Mouse (Mus musculus) CD8-positive naive resting alpha-beta T cell, adult 2 months (primary cell): ENCODE results near the gene Pdxp.
"Not testable (repeated sequence)": the region's sequence is repeated elsewhere in the genome, so short reads cannot be mapped to it uniquely, and the experiment has no call there.

ENCODE experiments used
- DNase-seq, 2 experiments: peaks; one replicate each; pipeline ENCODE4 v3.0.0; 2022; ENCODE audit warnings: low read depth in 2 of 2, low spot score in 2 of 2

Gene Pdxp

DNA sequence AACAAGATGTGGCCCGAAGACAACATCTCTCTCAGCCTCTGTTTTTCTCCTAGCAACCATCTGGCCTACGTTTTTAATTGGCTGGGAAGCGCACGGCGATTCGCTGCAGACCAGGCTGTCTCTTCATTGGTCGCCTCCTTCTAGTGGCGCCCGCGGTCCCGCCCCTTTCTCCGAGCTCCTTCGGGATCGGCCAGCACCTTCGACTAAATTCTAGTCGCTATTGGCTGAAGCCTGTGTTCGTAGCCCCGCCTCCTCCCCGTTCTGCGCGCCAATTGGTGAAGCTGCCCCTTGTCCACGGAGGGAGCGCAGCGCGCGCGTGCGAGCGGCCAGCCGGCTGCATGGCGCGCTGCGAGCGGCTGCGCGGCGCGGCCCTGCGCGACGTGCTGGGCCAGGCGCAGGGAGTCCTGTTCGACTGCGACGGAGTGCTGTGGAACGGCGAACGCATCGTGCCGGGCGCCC, at the start of gene Pdxp:
TSS of gene Pdxp (plus strand) at position 288 of the 459 bp plus-strand sequence.
- peak; percentile 89 for DNase-seq

DNA sequence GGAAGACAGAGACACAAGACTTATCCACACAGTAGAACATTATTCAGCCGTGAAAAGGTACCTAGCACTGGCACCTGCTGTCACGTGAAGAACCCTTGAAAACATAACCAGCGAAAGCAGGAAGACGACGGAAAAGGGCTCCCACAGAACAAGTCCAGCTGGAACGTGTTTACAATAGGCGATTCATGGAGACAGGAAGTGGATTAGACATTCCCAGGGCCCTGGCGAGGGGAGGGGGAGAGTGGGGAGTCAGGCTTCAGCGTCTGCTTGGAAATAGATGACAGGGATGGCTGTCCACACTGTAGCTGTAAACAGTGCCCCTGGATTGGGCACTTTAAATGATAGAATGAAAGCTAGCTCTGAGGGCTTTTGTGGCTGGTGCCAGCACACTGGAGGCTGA, 45.3 kb upstream of the Pdxp start:
- no peak for DNase-seq

DNA sequence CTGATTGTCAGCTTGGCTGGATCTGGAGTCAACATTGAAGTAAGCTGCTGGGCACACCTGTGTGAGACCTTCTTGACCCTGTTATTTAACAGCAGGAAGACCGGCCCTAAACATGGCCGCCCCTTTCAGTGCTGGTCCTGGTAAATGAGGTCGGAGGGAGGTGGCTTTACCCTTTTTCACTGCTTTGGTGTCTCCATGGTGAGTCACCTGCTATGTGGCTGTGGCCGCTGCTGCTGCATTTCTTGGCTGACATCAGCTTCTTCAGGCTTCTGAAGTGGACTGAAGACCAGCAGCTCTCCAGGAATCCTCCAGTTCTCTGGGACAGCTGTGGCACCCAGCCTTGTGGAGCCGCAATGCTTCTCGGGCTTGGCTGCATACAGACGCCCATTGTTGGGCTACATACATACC, 44.9 kb upstream of the Pdxp start:
- no peak for DNase-seq

DNA sequence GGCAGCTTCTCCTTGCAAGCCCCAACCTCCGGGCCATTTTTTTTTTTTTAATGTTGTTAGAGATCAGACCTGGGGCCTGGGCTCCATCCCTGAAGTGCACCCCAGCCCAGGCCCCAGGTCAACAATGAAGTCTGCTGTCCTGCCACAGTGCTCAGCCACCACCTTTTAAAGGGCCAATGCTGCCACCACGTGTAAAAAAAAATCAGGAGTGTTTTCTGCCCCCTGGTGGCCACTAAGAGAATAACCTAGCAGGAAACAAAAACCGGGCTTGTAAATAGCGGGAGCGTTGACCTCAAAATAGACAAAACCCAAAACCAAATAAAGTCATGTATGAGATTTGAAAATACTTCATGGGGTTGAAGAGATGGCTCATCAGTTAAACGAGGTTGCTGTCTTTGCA, 43.9 kb upstream of the Pdxp start:
- DNase-seq: peak; percentile 35 to 40

DNA sequence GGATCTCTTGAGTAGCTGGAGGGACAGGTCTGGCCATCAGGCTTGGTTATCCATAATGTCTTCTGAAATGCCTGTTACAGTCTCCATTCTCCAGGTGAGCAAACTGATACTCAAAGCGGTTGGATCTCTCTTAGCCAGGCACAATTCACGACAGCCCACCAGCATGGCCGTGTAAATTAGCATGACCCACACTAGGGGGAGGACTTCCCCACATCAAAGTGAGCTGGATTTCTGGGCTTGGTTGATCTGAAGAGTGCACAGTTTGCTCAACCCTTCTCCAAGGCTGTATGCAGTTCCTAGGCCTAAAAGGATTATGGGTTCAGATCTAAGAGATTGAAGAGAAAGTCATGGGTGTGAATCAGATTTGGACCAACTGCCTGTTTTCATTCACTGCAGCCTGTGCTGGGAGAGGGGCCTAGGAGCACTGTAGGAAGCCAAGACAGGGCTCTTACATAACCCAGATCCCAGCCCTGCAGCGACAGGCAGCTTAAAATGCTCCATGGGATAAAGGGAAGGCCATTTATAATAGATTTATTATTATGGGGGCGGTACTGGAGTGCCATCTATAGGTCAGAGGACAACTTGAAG, 41.6 kb upstream of the Pdxp start:
- DNase-seq: no peak

DNA sequence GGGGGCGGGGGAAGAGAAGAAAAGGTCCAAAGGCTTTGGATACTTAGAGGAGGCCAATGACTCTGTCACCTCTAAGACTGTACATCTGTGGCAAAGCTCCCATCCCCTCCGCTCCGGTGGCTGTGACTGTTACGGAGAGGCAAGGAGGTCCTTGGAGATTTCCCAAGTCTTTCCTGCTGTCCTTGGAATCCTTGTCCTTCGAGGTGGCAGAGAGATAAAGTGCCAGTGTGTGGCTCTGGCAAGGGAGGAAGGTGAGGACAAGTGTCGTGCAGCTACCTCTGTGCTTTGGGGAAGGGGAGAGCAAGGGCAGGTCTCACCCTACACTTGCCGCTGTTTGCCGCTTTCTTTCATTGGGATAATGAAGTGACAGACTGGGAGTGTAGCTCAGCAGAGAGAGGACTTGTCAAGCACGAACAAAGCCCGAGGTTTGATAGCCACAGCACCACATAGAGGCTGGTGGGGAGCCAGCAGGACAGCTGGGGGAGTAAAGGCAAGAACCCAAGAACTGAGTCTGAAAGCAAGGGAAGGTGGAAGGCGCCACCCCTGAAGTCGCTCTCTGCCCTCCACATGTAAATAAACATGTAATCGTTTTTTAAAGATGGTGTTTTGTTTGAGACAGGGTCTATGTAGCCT, 39.8 kb upstream of the Pdxp start:
- DNase-seq: no peak

DNA sequence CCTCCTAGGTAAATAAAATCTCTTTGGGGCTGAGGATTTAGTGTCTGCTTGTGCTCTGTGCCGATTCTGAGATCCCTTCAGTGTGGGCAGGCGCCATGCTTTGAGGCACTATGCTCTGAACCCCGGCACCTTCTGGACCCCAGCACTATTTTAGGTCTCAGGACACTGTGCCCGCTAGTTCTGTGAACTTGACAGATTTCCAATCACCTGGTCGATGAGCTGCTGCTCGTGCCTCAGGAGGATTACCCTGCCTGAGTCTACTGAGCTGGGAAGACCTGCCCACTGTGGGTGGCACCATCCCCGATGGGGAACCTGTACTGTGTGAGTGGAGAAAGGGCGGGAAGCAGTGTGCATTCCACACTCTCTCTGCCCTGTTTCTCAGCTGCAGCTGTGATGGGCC, 38.7 kb upstream of the Pdxp start:
- DNase-seq: no peak

DNA sequence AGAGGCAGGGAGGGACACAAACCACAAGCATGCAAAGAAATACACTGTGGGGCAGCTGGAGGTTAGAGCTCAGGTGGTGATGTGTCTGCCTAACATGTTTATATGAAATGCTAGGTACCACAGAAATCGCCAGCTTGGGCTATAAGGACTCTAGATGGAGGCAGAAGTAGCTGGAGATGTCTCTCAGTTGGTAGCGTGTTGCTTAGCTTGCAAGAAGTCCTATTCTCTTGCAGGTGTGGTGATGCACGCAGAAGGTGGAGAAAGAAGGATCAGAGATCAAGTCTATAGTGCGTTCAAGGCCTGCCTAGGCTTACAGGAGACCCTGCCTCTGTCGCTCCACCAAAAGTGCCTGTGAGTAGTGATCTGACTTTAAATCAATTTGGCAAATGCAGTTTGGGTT, 38.2 kb upstream of the Pdxp start:
- DNase-seq: no peak

DNA sequence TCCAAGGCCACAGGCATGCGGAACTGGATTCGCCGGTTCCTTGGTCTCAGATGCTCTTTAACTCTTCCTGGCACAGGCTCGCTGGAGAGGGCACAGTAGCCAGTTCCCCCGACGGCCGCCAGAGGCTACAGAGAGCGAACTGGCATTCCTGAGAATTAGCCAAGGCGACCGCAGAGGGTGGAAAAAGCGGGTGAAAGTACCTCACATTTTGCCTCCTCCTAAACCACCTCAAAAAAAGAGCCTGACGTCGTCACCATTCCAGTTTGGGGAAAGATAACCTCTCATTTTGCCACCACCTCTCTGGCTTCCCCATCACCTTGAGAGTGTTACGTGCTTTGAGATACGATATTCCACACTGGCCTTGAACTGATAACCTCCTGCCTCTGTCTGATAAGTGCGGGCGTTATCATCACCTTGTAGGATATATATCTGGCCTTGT, 37.4 kb upstream of the Pdxp start:
- DNase-seq: peak in 1 of 2 experiments; percentile 37

DNA sequence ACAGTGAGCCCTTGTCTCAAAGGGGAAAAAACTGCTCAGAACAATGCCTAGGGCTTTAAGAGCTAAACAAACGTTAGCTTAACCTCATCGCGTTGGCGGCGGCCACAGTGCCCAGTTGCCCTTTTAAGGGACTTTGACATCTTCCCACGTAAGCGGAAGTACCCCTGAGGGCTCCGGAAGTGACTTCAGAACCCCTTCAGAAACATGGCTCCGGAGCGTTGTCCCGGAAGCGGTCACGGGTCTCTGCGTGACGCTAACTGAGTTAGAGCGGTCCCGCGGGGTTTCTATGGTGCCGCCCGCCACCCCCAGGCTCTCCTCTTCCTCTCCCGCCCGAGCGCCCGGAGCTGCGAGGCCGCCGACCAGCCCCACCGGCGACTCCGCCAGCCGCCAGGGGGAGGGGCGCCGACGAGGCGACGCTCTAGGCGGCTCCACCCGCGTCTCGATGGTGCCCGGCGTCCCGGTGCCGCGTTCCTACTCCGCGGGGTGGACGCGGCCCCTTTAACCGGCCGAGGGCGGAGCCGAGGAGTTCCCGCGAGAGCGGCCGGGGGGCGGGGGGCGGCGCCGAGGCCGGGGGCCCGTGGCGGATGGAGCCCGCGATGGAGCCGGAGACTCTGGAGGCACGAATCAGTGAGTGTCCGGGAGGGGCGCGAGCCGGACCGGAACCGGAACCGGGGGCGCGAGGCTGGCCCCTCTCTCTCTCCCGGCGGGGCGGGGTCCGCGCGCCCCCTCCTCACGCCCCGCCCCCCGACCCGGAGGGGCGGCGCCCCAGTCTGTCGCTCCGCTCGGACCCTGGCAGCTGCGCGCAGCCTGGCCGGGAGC, 36.5 kb upstream of the Pdxp start, which contains the start of gene Gga1:
TSS of gene Gga1 (plus strand) at position 200 of the 819 bp plus-strand sequence.
- DNase-seq: peak; percentile 94

DNA sequence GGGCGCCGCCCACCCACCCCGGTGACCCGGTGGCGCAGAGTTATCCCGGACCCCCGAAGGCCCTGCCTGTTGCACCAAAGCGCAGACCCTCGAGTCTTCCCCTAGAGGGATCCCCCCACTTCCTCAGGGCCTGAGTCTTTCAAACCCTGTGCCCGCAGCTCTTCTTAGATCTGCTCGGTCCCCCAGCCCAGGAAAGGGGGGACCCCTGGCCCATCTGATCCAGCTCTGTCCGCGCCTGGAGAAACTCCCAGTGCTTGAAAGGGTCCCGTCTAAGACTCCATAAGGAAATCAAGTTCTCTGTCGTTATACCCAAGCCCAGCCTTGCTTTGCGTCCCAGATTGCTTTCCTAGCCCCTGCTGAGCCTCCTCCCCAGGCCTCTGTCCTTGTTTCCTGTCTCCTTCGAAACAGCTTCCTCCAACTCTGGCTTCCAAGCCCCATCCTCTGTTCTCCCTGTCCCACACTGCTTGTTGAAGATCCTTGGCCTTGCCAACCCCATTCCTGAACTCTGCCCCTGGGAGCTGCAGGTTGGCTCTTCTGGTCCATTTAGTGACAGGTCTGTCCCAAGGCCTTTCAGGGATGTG, 35.8 kb upstream of the Pdxp start:
- DNase-seq: no peak

DNA sequence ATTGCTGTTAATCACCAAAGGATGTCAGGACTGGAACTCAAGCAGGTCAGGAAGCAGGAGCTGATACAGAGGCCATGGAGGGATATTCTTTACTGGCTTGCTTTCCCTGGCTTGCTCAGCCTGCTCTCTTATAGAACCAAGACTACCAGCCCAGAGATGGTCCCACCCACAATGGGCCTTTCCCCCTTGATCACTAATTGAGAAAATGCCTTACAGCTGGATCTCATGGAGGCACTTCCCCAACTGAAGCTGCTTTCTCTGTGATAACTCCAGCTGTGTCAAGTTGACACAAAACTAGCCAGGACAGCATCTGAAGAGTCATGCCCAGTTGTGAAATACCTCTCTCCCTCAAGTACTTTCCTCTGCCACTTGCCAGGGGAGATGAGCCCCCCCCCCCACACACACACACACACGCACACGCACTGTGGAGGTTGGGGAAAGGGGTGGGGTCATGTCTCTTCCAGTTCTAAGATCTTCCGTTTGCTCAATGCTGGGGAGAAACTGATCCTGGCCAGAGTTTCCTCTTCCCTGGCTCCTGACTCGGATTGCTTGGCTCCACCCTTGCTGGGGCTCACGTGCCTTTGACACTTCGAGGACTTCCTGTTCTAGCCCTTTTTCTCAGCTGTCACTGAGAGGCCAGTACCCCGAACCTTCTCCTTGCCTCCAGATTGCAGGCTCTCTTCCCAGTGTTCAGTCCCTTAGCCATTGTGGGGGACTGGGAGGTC, 34.8 kb upstream of the Pdxp start:
- not testable (repeated sequence) for DNase-seq

DNA sequence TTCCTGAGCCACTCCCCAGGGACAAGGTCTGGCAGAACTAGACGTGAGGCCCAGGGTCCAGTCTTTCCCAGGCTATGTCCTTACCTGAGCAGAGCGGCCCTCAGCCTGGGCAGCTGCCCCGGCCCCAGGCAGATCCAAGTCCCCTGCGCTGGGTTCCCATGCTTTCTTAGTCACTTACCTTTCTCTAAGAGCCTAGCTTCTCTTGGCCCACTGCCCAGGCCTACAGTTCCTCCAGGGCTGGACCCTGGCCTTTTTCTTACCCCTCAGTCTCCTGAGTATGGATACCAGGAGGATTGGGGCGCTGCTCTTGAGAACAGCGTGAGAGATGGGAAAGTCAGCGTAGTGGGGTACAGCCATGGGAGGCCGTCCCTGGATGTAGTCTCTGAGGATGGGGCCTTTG, 33.3 kb upstream of the Pdxp start:
- DNase-seq: no peak

DNA sequence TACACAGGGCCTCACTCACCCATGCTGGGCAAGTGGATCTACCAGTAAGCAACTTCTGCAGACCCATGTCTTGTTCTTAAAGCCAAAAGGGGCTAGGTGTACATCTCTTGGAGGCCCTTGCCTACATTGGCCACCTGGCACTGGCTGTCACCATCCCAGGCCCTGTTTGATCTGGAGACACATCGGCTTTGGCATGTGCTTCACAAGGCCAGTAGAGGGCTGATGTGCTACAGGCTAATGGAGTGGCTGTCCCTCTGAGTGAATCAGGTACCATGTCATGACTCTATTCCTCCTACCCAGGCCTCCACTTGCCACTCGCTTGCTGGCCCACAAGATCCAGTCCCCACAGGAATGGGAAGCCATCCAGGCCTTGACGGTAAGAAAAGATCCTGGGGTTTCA, 31.9 kb upstream of the Pdxp start:
- no peak for DNase-seq

DNA sequence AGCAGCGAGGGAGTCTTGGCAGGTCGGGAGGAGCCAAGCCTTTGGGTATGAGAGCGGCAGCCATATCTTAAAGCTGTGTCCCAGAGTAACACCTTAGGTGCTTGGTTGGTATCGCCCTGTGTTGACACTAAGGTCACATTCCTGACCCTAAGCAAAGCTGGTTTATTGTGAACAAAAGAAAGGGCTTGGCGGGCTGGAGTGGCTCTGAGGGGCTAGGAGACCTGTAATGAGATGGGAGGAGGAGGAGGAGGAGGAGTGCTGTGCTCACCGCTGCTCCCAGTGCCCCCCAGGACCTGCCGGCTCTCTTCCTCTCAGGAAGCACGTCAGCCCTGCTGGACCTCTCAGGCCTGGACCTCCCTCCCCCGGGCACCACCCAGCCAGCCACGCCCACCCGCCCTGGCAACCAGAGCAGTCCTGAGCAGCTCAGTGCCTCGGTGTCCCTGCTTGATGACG, 24.3 kb upstream of the Pdxp start:
- DNase-seq: no peak

DNA sequence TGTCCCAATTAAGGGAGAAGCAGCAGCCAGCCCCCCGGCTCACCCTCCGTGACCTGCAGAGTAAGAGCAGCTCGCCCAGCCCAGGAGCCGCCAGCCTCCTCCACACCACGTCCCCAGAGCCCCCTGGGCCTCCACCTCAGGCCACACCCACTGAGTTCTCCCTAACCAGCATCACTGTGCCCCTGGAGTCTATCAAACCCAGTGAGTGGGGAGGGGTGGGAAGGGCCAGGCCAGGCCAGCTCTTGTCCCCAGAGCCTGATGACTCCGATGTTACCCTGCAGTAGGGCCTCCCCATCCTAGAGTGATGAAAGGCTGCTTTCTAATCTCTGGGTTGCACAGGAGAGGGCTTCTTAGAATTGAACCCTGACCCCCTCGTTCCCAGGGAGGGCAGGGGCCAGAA, 21.3 kb upstream of the Pdxp start:
- no peak for DNase-seq

DNA sequence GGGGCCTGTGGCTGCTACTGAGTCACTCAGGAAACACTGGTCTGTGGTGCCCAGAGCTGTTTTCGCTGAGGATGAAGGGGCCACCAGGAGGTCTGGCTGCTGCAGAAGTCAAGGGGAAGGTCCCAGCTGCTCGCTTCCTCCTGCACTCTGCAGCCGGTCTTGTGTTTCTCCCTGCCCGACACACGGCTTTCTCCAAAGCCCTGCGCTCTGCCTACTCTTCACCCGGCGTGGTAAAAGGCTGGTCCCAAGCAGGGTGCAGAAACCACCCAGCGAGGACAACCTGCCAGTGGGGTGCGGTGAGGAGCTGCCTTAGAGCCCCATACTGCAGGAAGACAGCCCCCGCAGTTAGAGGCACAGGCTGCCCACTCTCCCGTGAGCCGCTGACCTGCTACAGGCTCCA, 19.0 kb upstream of the Pdxp start:
- no peak for DNase-seq

DNA sequence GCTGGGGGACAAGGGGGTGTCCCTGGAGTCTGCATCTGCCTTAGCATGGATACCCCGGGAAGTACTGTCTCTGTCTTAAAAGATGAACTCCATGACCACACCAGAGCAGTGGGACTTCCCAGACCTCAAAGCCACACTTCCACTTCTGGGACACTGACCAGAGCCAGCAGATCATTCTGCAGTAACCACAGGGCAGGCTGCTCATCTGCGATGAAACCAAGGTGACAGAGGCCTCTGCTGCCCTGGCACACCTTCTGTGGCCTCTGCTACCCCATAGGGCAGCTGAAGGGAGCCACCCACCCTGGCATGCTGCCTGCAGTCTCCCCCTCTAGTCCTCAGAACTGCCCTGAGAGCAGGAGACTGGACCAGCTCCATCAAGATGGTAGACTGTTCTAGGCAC, 18.0 kb upstream of the Pdxp start:
- no peak for DNase-seq

DNA sequence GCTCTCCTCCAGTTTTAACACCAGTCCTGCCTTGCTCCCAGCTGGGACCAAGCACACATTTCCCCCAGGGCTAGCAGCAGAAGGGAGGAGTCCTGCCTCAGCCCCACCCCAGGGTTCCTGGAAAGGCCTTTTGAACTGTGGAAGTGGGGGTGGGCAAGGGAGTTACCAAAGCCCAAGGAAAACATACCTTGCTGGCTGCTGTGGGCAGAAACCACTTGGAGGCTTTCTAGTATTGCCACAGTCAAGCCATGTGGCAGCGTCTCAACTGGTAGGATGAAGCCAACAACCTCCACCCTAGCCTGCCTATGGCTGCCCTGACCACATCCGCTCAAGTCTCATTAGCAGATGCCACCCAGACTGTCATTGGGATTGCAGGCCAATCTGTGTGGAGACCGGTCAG, 17.6 kb upstream of the Pdxp start:
- DNase-seq: peak in 1 of 2 experiments; percentile 41

DNA sequence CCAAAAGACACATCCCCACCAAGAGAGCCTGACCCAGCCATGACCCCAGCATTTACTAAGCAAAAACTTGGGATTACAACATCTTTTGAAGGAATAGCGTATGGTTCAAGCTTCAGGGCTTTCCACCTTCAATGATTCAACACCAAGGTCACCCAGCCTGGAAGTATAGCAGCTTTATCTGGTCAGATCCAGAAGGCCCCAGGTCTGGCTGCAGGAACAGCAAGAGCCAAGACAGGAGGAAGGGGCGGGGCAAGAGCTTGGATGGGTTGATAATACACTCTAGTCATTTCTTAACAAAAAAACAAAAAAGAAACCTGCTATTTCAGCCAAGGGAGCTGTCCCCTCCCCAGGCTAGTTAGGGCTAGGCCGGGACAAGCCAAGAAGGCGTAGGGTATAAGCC, 16.2 kb upstream of the Pdxp start:
- DNase-seq: no peak

DNA sequence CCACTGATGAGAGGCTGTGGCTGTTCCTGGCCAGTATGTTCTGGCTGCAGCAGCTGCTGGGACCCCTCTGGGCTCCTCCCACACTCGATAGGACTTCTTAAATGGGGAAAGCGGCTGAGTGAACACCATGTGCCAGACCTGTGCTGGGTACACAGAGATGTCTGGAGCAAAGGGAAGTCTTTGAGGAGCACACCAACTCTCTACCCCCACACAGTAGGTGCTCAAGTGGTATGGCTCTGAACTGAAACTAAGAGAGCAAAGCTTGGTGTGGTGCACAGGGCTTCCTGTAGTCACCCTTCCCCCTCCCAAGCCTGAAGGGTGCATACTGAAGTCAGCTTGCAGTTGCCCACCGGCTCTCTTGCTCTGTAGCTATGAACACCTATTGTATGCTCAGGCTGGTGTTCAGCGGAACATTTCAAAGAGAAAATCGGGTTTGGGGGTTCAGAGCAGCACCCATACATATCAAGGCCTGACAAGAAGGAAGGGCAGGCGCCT, 15.2 kb upstream of the Pdxp start:
- DNase-seq: peak in 1 of 2 experiments; percentile 48
